Mouse (Mus musculus): ENCODE measurements at regions not wholly inside any gene's neighbourhood (a gene's known extent, or its start where the extent isn't known, plus 50 kb on each side); places are given as distances from the start of the nearest gene placed in this dataset.

GRCm38 (mm10) chr3:117054711-117055110 is 85.9 kb upstream of the Palmd start:
- in situ Hi-C loops (cut with MboI; ENCODE audit: low pct_unique_long_range_greater_than_20kb in 1 of 2, low sequenced_read_pairs in 2 of 2, unreplicated experiment in 1 of 2): loop anchor here in 1 of 2 experiments (25.0 kb wide), 1 partner anchor 142 kb away; no protein-coding TSS in a partner anchor

- in situ Hi-C loops (cut with MboI; ENCODE audit: low pct_unique_long_range_greater_than_20kb in 1 of 2, low sequenced_read_pairs in 2 of 2, unreplicated experiment in 1 of 2): loop anchor here in 1 of 2 experiments (25.0 kb wide), 1 partner anchor 139 kb away; no protein-coding TSS in a partner anchor
Observed at GRCm38 (mm10) chr3:117051431-117051830, 82.6 kb upstream of the Palmd start.

GRCm38 (mm10) chr3:117050909-117051308 is 82.1 kb upstream of the Palmd start:
- in situ Hi-C loops (cut with MboI; ENCODE audit: low pct_unique_long_range_greater_than_20kb in 1 of 2, low sequenced_read_pairs in 2 of 2, unreplicated experiment in 1 of 2): loop anchor here in 1 of 2 experiments (25.0 kb wide), 1 partner anchor 139 kb away; no protein-coding TSS in a partner anchor

GRCm38 (mm10) chr3:117049410-117049809 is 80.6 kb upstream of the Palmd start:
- in situ Hi-C loops (cut with MboI; ENCODE audit: low pct_unique_long_range_greater_than_20kb in 1 of 2, low sequenced_read_pairs in 2 of 2, unreplicated experiment in 1 of 2): no loop called here

GRCm38 (mm10) chr3:117044809-117045208 is 76.0 kb upstream of the Palmd start:
- in situ Hi-C loops (cut with MboI; ENCODE audit: low pct_unique_long_range_greater_than_20kb in 1 of 2, low sequenced_read_pairs in 2 of 2, unreplicated experiment in 1 of 2): no loop called here

- in situ Hi-C loops (cut with MboI; ENCODE audit: low pct_unique_long_range_greater_than_20kb in 1 of 2, low sequenced_read_pairs in 2 of 2, unreplicated experiment in 1 of 2): no loop called here
Observed at GRCm38 (mm10) chr3:117044304-117044703, 75.5 kb upstream of the Palmd start.

GRCm38 (mm10) chr3:117038928-117039300 is 70.1 kb upstream of the Palmd start:
- in situ Hi-C loops (cut with MboI; ENCODE audit: low pct_unique_long_range_greater_than_20kb in 1 of 2, low sequenced_read_pairs in 2 of 2, unreplicated experiment in 1 of 2): no loop called here

- in situ Hi-C loops (cut with MboI; ENCODE audit: low pct_unique_long_range_greater_than_20kb in 1 of 2, low sequenced_read_pairs in 2 of 2, unreplicated experiment in 1 of 2): no loop called here
Observed at GRCm38 (mm10) chr3:117038280-117038927, 69.6 kb upstream of the Palmd start.
